Mouse (Mus musculus) gastrocnemius, adult 8-10 months (tissue): ENCODE data around the gene Gtpbp6. TPM values are rescaled to one million over a fixed set of nuclear protein-coding genes. Genes with fewer than 3 reads are reported as not detected.
"Not testable (repeated sequence)": the region's sequence is repeated elsewhere in the genome, so short reads cannot be mapped to it uniquely, and the experiment has no call there.

ENCODE experiments used
- DNase-seq, 2 experiments: peaks; one replicate each; pipeline ENCODE4 v3.0.0; 2022; ENCODE audit warnings: low spot score in 2 of 2
- total RNA-seq, 4 experiments: library from RNA; stranded (reverse); gene quantifications; 2 replicates each; pipeline ENCODE4 v1.2.4; 2022

The Gtpbp6 gene
- total RNA-seq = 10 to 100 TPM; 10.9 to 20.6 (median 13.5) TPM

- peak; percentile 89 to 94 for DNase-seq
These were observed at the start of gene Gtpbp6 for GRCm38 (mm10) chr5:110107581-110108304. Gene Gtpbp6, minus strand, starts transcription at chr5:110108197.

- no peak for DNase-seq
These were observed 35.0 kb upstream of the Gtpbp6 start for GRCm38 (mm10) chr5:110143007-110143406.

- no peak for DNase-seq
These were observed 34.3 kb upstream of the Gtpbp6 start for GRCm38 (mm10) chr5:110142309-110142708.

GRCm38 (mm10) chr5:110140424-110140823, 32.4 kb upstream of the Gtpbp6 start:
- DNase-seq = no peak

- DNase-seq = no peak
These were observed 31.3 kb upstream of the Gtpbp6 start for GRCm38 (mm10) chr5:110139325-110139724.

GRCm38 (mm10) chr5:110137816-110138215, 29.8 kb upstream of the Gtpbp6 start:
- DNase-seq = no peak

- no peak for DNase-seq
These were observed 28.1 kb upstream of the Gtpbp6 start for GRCm38 (mm10) chr5:110136087-110136464.

- DNase-seq = peak; percentile 97 to 98
These were observed 27.5 kb upstream of the Gtpbp6 start, which contains the start of gene Chfr for GRCm38 (mm10) chr5:110135293-110136086. Gene Chfr, plus strand, starts transcription at chr5:110135842.

- not testable (repeated sequence) for DNase-seq
These were observed 14.4 kb upstream of the Gtpbp6 start for GRCm38 (mm10) chr5:110122380-110122779.

GRCm38 (mm10) chr5:110109991-110110441, 2.0 kb upstream of the Gtpbp6 start, which contains the start of gene Zfp605:
Gene Zfp605, plus strand, starts transcription at chr5:110110092.
- peak; percentile 78 to 84 for DNase-seq

GRCm38 (mm10) chr5:110108305-110108628, 270 bp upstream of the Gtpbp6 start:
- no peak for DNase-seq

- no peak for DNase-seq
These were observed 964 bp downstream of the Gtpbp6 start for GRCm38 (mm10) chr5:110106901-110107564.

GRCm38 (mm10) chr5:110106140-110106871, 1.7 kb downstream of the Gtpbp6 start:
- no peak for DNase-seq

GRCm38 (mm10) chr5:110104616-110105380, 3.2 kb downstream of the Gtpbp6 start:
- no peak for DNase-seq

- no peak for DNase-seq
These were observed 3.9 kb downstream of the Gtpbp6 start for GRCm38 (mm10) chr5:110103901-110104615.

- DNase-seq = no peak
These were observed 5.0 kb downstream of the Gtpbp6 start for GRCm38 (mm10) chr5:110102853-110103625.

- no peak for DNase-seq
These were observed 5.6 kb downstream of the Gtpbp6 start for GRCm38 (mm10) chr5:110102429-110102828.

GRCm38 (mm10) chr5:110101716-110102347, 6.2 kb downstream of the Gtpbp6 start:
- peak in 1 of 2 experiments; percentile 15 for DNase-seq
